Mouse (Mus musculus) forebrain, embryonic 12.5 days (tissue): ENCODE data around the gene Cdkn1c. TPM values are rescaled to one million over a fixed set of nuclear protein-coding genes. Genes with fewer than 3 reads are reported as not detected.

ENCODE experiments used
- ATAC-seq: fragments of 200-750 bp; cut with Nextera tagmentation; 2 replicates; pipeline ENCODE4 v1.8.0; 2017; ENCODE audit warnings: moderate TSS enrichment; ENCODE audit not compliant: low FRiP score
- H3K27ac ChIP-seq: fragments of 300-500 bp; sonication (generic); 2 replicates; pipeline ENCODE4 v1.5.1; 2016; ENCODE audit warnings: mild to moderate bottlenecking
- H3K27me3 ChIP-seq: fragments of 300-500 bp; sonication (generic); 2 replicates; pipeline ENCODE4 v1.6.1; 2016; ENCODE audit warnings: mild to moderate bottlenecking
- H3K36me3 ChIP-seq: fragments of 300-500 bp; sonication (generic); replicated peaks from 2 replicates; pipeline ENCODE4 v1.6.1; 2016; ENCODE audit warnings: mild to moderate bottlenecking
- H3K4me1 ChIP-seq: fragments of 300-500 bp; sonication (generic); 2 replicates; pipeline ENCODE4 v1.6.1; 2016
- H3K4me2 ChIP-seq: fragments of 300-500 bp; sonication (generic); 2 replicates; pipeline ENCODE4 v1.6.1; 2016; ENCODE audit warnings: mild to moderate bottlenecking, moderate library complexity
- H3K4me3 ChIP-seq: fragments of 300-500 bp; sonication (generic); replicated peaks from 2 replicates; pipeline ENCODE4 v1.5.1; 2016; ENCODE audit warnings: mild to moderate bottlenecking
- H3K9ac ChIP-seq: fragments of 300-500 bp; sonication (generic); 2 replicates; pipeline ENCODE4 v1.6.1; 2016; ENCODE audit warnings: mild to moderate bottlenecking
- H3K9me3 ChIP-seq: fragments of 300-500 bp; sonication (generic); 2 replicates; pipeline ENCODE4 v1.6.1; 2016
- WGBS: fragments of 180-500 bp; shearing (Covaris S2); methylation state at CpG from one replicate; pipeline ENCODE4 v1.1.7; 2016; 5-methylcytosine and 5-hydroxymethylcytosine counted together
- polyA plus RNA-seq: library from polyadenylated mRNA; unstranded; fragments of >200 nt; fragmentation: Nextera tagmentation; extraction: Ambion mirVana; gene quantifications from 2 replicates; pipeline ENCODE4 v1.2.1, GENCODE M21; 2016

Cdkn1c gene
- polyA plus RNA-seq, 1 experiment from 2014 or later, result 351 TPM

GRCm38 (mm10) chr7:143466099-143466677 lies 5.3 kb upstream of the Cdkn1c start:
- Histone ChIP-seq H3K36me3 (no peaks in the 10 kb centered on the region), H3K27ac (no peak overlapping the region), H3K4me2 (no peak overlapping the region), H3K4me1 (peaks cover 58% of the 10 kb centered on the region), H3K4me3 (no peak overlapping the region), H3K9me3 (peaks cover 2% of the 10 kb centered on the region), H3K27me3 (peaks cover 76% of the 10 kb centered on the region), H3K9ac (no peak overlapping the region)
- 28% methylated on average over 14 of the region's 14 CpGs for WGBS
- ATAC-seq, result no peak

GRCm38 (mm10) chr7:143464811-143465560 lies 4.1 kb upstream of the Cdkn1c start:
- Histone ChIP-seq H3K9ac (peak overlapping the region; percentile 44), H3K36me3 (no peaks in the 10 kb centered on the region), H3K4me2 (peak overlapping the region; percentile 60), H3K4me1 (peaks cover 60% of the 10 kb centered on the region), H3K27ac (no peak overlapping the region), H3K9me3 (peaks cover 13% of the 10 kb centered on the region), H3K4me3 (peak overlapping the region; percentile 34), H3K27me3 (peaks cover 78% of the 10 kb centered on the region)
- ATAC-seq, result no peak
- 17% methylated on average over 56 of the region's 56 CpGs for WGBS

GRCm38 (mm10) chr7:143463865-143464415 lies 3.1 kb upstream of the Cdkn1c start:
- H3K4me1 ChIP-seq, result peaks cover 54% of the 10 kb centered on the region
- no peak overlapping the region for H3K4me2 ChIP-seq
- WGBS, result 39% methylated on average over 11 of the region's 11 CpGs
- H3K9ac ChIP-seq, result no peak overlapping the region
- no peak for ATAC-seq
- no peak overlapping the region for H3K27ac ChIP-seq
- peaks cover 24% of the 10 kb centered on the region for H3K9me3 ChIP-seq
- no peaks in the 10 kb centered on the region for H3K36me3 ChIP-seq
- peaks cover 78% of the 10 kb centered on the region for H3K27me3 ChIP-seq
- H3K4me3 ChIP-seq, result no peak overlapping the region

- H3K9ac ChIP-seq, result no peak overlapping the region
- peaks cover 26% of the 10 kb centered on the region for H3K9me3 ChIP-seq
- no peak for ATAC-seq
- 81% methylated on average over 5 of the region's 5 CpGs for WGBS
- no peak overlapping the region for H3K4me3 ChIP-seq
- H3K27ac ChIP-seq, result no peak overlapping the region
- peaks cover 45% of the 10 kb centered on the region for H3K4me1 ChIP-seq
- H3K4me2 ChIP-seq, result no peak overlapping the region
- H3K36me3 ChIP-seq, result no peaks in the 10 kb centered on the region
- H3K27me3 ChIP-seq, result peaks cover 80% of the 10 kb centered on the region
Observed at GRCm38 (mm10) chr7:143462516-143462915, 1.7 kb upstream of the Cdkn1c start.

- WGBS, result 40% methylated on average over 11 of the region's 11 CpGs
- Histone ChIP-seq H3K27me3 (peaks cover 83% of the 10 kb centered on the region), H3K9ac (no peak overlapping the region)
Observed at GRCm38 (mm10) chr7:143461920-143462319, 1.1 kb upstream of the Cdkn1c start.

GRCm38 (mm10) chr7:143461294-143461870 lies 532 bp upstream of the Cdkn1c start:
- Histone ChIP-seq H3K4me2 (peak overlapping the region; percentile 42), H3K4me3 (peak overlapping the region; percentile 24), H3K9me3 (peaks cover 26% of the 10 kb centered on the region), H3K27ac (peak overlapping the region; percentile 54; the same call in 1 of the 2 replicates), H3K4me1 (peaks cover 34% of the 10 kb centered on the region), H3K27me3 (peaks cover 88% of the 10 kb centered on the region), H3K9ac (no peak overlapping the region), H3K36me3 (no peaks in the 10 kb centered on the region)
- ATAC-seq, result peak; percentile 68
- 39% methylated on average over 19 of the region's 32 CpGs for WGBS

More at GRCm38 (mm10) chr7:143461920-143462319, 1.1 kb upstream of the Cdkn1c start:
- Histone ChIP-seq H3K36me3 (no peaks in the 10 kb centered on the region), H3K9me3 (peaks cover 26% of the 10 kb centered on the region), H3K4me1 (peaks cover 39% of the 10 kb centered on the region), H3K27ac (no peak overlapping the region), H3K4me3 (no peak overlapping the region), H3K4me2 (no peak overlapping the region)
- no peak for ATAC-seq

GRCm38 (mm10) chr7:143460217-143460834 lies 524 bp downstream of the Cdkn1c start:
- Histone ChIP-seq H3K9ac (peak overlapping the region; percentile 70), H3K27ac (peak overlapping the region; percentile 70), H3K4me2 (peak overlapping the region; percentile 56), H3K4me1 (peaks cover 29% of the 10 kb centered on the region), H3K4me3 (peak overlapping the region; percentile 55), H3K27me3 (peaks cover 87% of the 10 kb centered on the region), H3K9me3 (peaks cover 26% of the 10 kb centered on the region), H3K36me3 (no peaks in the 10 kb centered on the region)
- WGBS, result 45% methylated on average over 59 of the region's 60 CpGs
- no peak; the same call in 1 of the 2 replicates for ATAC-seq

GRCm38 (mm10) chr7:143459332-143460211 lies 1.3 kb downstream of the Cdkn1c start:
- no peaks in the 10 kb centered on the region for H3K36me3 ChIP-seq
- peaks cover 21% of the 10 kb centered on the region for H3K4me1 ChIP-seq
- no peak for ATAC-seq
- peak overlapping the region; percentile 70 for H3K27ac ChIP-seq
- H3K4me3 ChIP-seq, result peak overlapping the region; percentile 55
- peak overlapping the region; percentile 70 for H3K9ac ChIP-seq
- 39% methylated on average over 94 of the region's 100 CpGs for WGBS
- H3K9me3 ChIP-seq, result peaks cover 26% of the 10 kb centered on the region
- H3K4me2 ChIP-seq, result peak overlapping the region; percentile 56
- H3K27me3 ChIP-seq, result peaks cover 85% of the 10 kb centered on the region

- Histone ChIP-seq H3K4me3 (peak overlapping the region; percentile 55), H3K9me3 (peaks cover 26% of the 10 kb centered on the region), H3K4me2 (peak overlapping the region; percentile 56), H3K36me3 (no peaks in the 10 kb centered on the region), H3K27ac (peak overlapping the region; percentile 70; the same call in 1 of the 2 replicates), H3K27me3 (peaks cover 83% of the 10 kb centered on the region), H3K9ac (peak overlapping the region; percentile 70), H3K4me1 (peaks cover 18% of the 10 kb centered on the region)
- no peak for ATAC-seq
- WGBS, result 15% methylated on average over 38 of the region's 38 CpGs
Observed at GRCm38 (mm10) chr7:143458963-143459331, 1.9 kb downstream of the Cdkn1c start.

GRCm38 (mm10) chr7:143447130-143447529 lies 13.7 kb downstream of the Cdkn1c start:
- no peak overlapping the region for H3K9ac ChIP-seq
- no peak overlapping the region for H3K27ac ChIP-seq
- no peak overlapping the region for H3K4me3 ChIP-seq
- no peak overlapping the region for H3K4me2 ChIP-seq
- no peak for ATAC-seq
- H3K4me1 ChIP-seq, result peaks cover 46% of the 10 kb centered on the region
- peaks cover 79% of the 10 kb centered on the region for H3K27me3 ChIP-seq
- H3K36me3 ChIP-seq, result no peaks in the 10 kb centered on the region
- 82% methylated on average over 2 of the region's 2 CpGs for WGBS
- H3K9me3 ChIP-seq, result no peaks in the 10 kb centered on the region

GRCm38 (mm10) chr7:143445651-143446460 lies 15.0 kb downstream of the Cdkn1c start:
- WGBS, result 4% methylated on average over 48 of the region's 53 CpGs
- peaks cover 46% of the 10 kb centered on the region for H3K4me1 ChIP-seq

More at GRCm38 (mm10) chr7:143445651-143446460, 15.0 kb downstream of the Cdkn1c start:
- Histone ChIP-seq H3K27me3 (peaks cover 84% of the 10 kb centered on the region), H3K4me2 (peak overlapping the region; percentile 58), H3K27ac (peak overlapping the region; percentile 88), H3K9me3 (no peaks in the 10 kb centered on the region), H3K9ac (peak overlapping the region; percentile 58), H3K36me3 (no peaks in the 10 kb centered on the region), H3K4me3 (peak overlapping the region; percentile 36)
- peak; percentile 69 for ATAC-seq
